Mouse (Mus musculus) forebrain, embryonic 11.5 days (tissue): ENCODE data around the gene Stk24. TPM values are rescaled to one million over a fixed set of nuclear protein-coding genes. Genes with fewer than 3 reads are reported as not detected.
"Not testable (repeated sequence)": the region's sequence is repeated elsewhere in the genome, so short reads cannot be mapped to it uniquely, and the experiment has no call there.

Experiments used
- ATAC-seq: fragments of 200-750 bp; cut with Nextera tagmentation; replicated peaks from 2 replicates; pipeline ENCODE4 v1.8.0; 2017; ENCODE audit warnings: moderate TSS enrichment; ENCODE audit not compliant: low FRiP score
- DNase-seq: peaks from one replicate; pipeline ENCODE4 v3.0.0-alpha.2; 2017; ENCODE audit warnings: low spot score
- H3K27ac ChIP-seq: fragments of 300-500 bp; sonication (generic); 2 replicates; pipeline ENCODE4 v1.5.1; 2014; ENCODE audit warnings: low read depth, low read length
- H3K27me3 ChIP-seq: fragments of 300-500 bp; sonication (generic); 2 replicates; pipeline ENCODE4 v1.6.1; 2014; ENCODE audit warnings: mild to moderate bottlenecking, low read length, mixed read lengths; ENCODE audit not compliant: control insufficient read depth, insufficient read depth
- H3K36me3 ChIP-seq: fragments of 300-500 bp; sonication (generic); 2 replicates; pipeline ENCODE4 v1.6.1; 2014; ENCODE audit warnings: mild to moderate bottlenecking, low read length, moderate library complexity, mixed read lengths; ENCODE audit not compliant: control insufficient read depth, insufficient read depth
- H3K4me1 ChIP-seq: fragments of 300-500 bp; sonication (generic); replicated peaks from 2 replicates; pipeline ENCODE4 v1.6.1; 2014; ENCODE audit warnings: low read length, mixed read lengths; ENCODE audit not compliant: control insufficient read depth, insufficient read depth
- H3K4me2 ChIP-seq: fragments of 300-500 bp; sonication (generic); 2 replicates; pipeline ENCODE4 v1.6.1; 2014; ENCODE audit warnings: low read depth, mild to moderate bottlenecking, low read length, moderate library complexity, mixed read lengths; ENCODE audit not compliant: severe bottlenecking
- H3K4me3 ChIP-seq: fragments of 300-500 bp; sonication (generic); 2 replicates; pipeline ENCODE4 v1.5.1; 2014; ENCODE audit warnings: low read depth, low read length
- H3K9ac ChIP-seq: fragments of 300-500 bp; sonication (generic); 2 replicates; pipeline ENCODE4 v1.6.1; 2014; ENCODE audit warnings: low read length
- H3K9me3 ChIP-seq: fragments of 300-500 bp; sonication (generic); 2 replicates; pipeline ENCODE4 v1.6.1; 2016; ENCODE audit warnings: low read length, mixed read lengths; ENCODE audit not compliant: control insufficient read depth
- WGBS: fragments of 180-500 bp; shearing (Covaris S2); extraction: QIAGEN DNeasy Blood & Tissue Kit; methylation state at CpG from one replicate; pipeline ENCODE4 v1.1.7; 2014; 5-methylcytosine and 5-hydroxymethylcytosine counted together
- polyA plus RNA-seq: library from polyadenylated mRNA; unstranded; fragments of >200 nt; fragmentation: Nextera tagmentation; extraction: Ambion mirVana; gene quantifications from 2 replicates; pipeline ENCODE4 v1.2.1, GENCODE M21; 2014

Stk24 gene
- polyA plus RNA-seq, 1 experiment from 2014 or later: 51.1 TPM

GRCm38 (mm10) chr14:121416626-121417319 lies 37.0 kb upstream of the Stk24 start:
- no peaks in the 10 kb centered on the region for H3K27me3 ChIP-seq
- H3K9me3 ChIP-seq: no peaks in the 10 kb centered on the region; the same call in 1 of the 2 replicates
- H3K36me3 ChIP-seq: no peaks in the 10 kb centered on the region
- WGBS: 88% methylated on average over 11 of the region's 12 CpGs
- ATAC-seq: no peak
- DNase-seq: no peak
- no peak overlapping the region for H3K27ac ChIP-seq
- no peak overlapping the region for H3K4me3 ChIP-seq
- H3K4me2 ChIP-seq: no peak overlapping the region
- no peak overlapping the region for H3K9ac ChIP-seq
- H3K4me1 ChIP-seq: no peaks in the 10 kb centered on the region

GRCm38 (mm10) chr14:121414635-121415241 lies 34.9 kb upstream of the Stk24 start:
- Histone ChIP-seq H3K9ac (no peak overlapping the region), H3K36me3 (no peaks in the 10 kb centered on the region), H3K27ac (no peak overlapping the region), H3K9me3 (no peaks in the 10 kb centered on the region), H3K4me2 (no peak overlapping the region), H3K27me3 (no peaks in the 10 kb centered on the region), H3K4me1 (no peaks in the 10 kb centered on the region), H3K4me3 (no peak overlapping the region)
- 87% methylated on average over 6 of the region's 6 CpGs for WGBS
- no peak for DNase-seq
- ATAC-seq: no peak

- not testable (repeated sequence) for H3K9ac ChIP-seq, H3K4me1 ChIP-seq, H3K4me3 ChIP-seq, H3K27me3 ChIP-seq, H3K4me2 ChIP-seq, H3K36me3 ChIP-seq, ATAC-seq, H3K27ac ChIP-seq, DNase-seq, H3K9me3 ChIP-seq
- 100% methylated on average over 1 of the region's 1 CpGs for WGBS
These were observed 33.9 kb upstream of the Stk24 start for GRCm38 (mm10) chr14:121413726-121414125.

GRCm38 (mm10) chr14:121408944-121409343 lies 29.1 kb upstream of the Stk24 start:
- 87% methylated on average over 3 of the region's 3 CpGs for WGBS
- no peak for DNase-seq
- no peak for ATAC-seq

GRCm38 (mm10) chr14:121406943-121407342 lies 27.1 kb upstream of the Stk24 start:
- Histone ChIP-seq H3K27me3 (no peaks in the 10 kb centered on the region), H3K4me2 (no peak overlapping the region), H3K4me1 (no peaks in the 10 kb centered on the region), H3K9ac (no peak overlapping the region), H3K9me3 (no peaks in the 10 kb centered on the region), H3K4me3 (no peak overlapping the region), H3K27ac (no peak overlapping the region), H3K36me3 (no peaks in the 10 kb centered on the region)
- 90% methylated on average over 7 of the region's 7 CpGs for WGBS
- ATAC-seq: no peak
- DNase-seq: no peak

More at GRCm38 (mm10) chr14:121408944-121409343, 29.1 kb upstream of the Stk24 start:
- H3K9me3 ChIP-seq: no peaks in the 10 kb centered on the region
- no peak overlapping the region for H3K4me2 ChIP-seq
- H3K27me3 ChIP-seq: no peaks in the 10 kb centered on the region
- no peak overlapping the region for H3K27ac ChIP-seq
- H3K36me3 ChIP-seq: no peaks in the 10 kb centered on the region
- H3K9ac ChIP-seq: no peak overlapping the region
- no peaks in the 10 kb centered on the region for H3K4me1 ChIP-seq
- no peak overlapping the region for H3K4me3 ChIP-seq

GRCm38 (mm10) chr14:121405546-121405945 lies 25.7 kb upstream of the Stk24 start:
- Histone ChIP-seq H3K9me3 (no peaks in the 10 kb centered on the region), H3K27me3 (no peaks in the 10 kb centered on the region), H3K9ac (no peak overlapping the region), H3K27ac (no peak overlapping the region), H3K4me2 (peak overlapping the region; percentile 39), H3K36me3 (no peaks in the 10 kb centered on the region), H3K4me3 (peak overlapping the region; percentile 18; the same call in 1 of the 2 replicates), H3K4me1 (no peaks in the 10 kb centered on the region)
- DNase-seq (no peak), ATAC-seq (no peak)
- WGBS: 52% methylated on average over 15 of the region's 15 CpGs

GRCm38 (mm10) chr14:121405120-121405519 lies 25.3 kb upstream of the Stk24 start:
- DNase-seq (no peak), ATAC-seq (no peak)
- Histone ChIP-seq H3K27ac (no peak overlapping the region), H3K4me2 (peak overlapping the region; percentile 39), H3K9ac (no peak overlapping the region), H3K36me3 (no peaks in the 10 kb centered on the region), H3K4me1 (no peaks in the 10 kb centered on the region), H3K9me3 (no peaks in the 10 kb centered on the region), H3K27me3 (no peaks in the 10 kb centered on the region), H3K4me3 (peak overlapping the region; percentile 18; the same call in 1 of the 2 replicates)
- 58% methylated on average over 13 of the region's 13 CpGs for WGBS

- Histone ChIP-seq H3K4me2 (no peak overlapping the region), H3K4me1 (no peaks in the 10 kb centered on the region), H3K9me3 (no peaks in the 10 kb centered on the region), H3K36me3 (no peaks in the 10 kb centered on the region), H3K9ac (no peak overlapping the region), H3K4me3 (no peak overlapping the region), H3K27ac (no peak overlapping the region), H3K27me3 (no peaks in the 10 kb centered on the region)
- ATAC-seq: no peak
- no peak for DNase-seq
- 90% methylated on average over 6 of the region's 6 CpGs for WGBS
These were observed 19.9 kb upstream of the Stk24 start for GRCm38 (mm10) chr14:121399676-121400075.

GRCm38 (mm10) chr14:121397471-121397870 lies 17.7 kb upstream of the Stk24 start:
- Histone ChIP-seq H3K36me3 (no peaks in the 10 kb centered on the region), H3K4me3 (no peak overlapping the region), H3K4me2 (no peak overlapping the region), H3K27ac (no peak overlapping the region), H3K9ac (no peak overlapping the region), H3K4me1 (no peaks in the 10 kb centered on the region), H3K27me3 (no peaks in the 10 kb centered on the region), H3K9me3 (no peaks in the 10 kb centered on the region)
- ATAC-seq (no peak), DNase-seq (no peak)
- 79% methylated on average over 1 of the region's 1 CpGs for WGBS
